Mouse (Mus musculus): ENCODE data around the gene Ankrd9. TPM values are rescaled to one million over a fixed set of nuclear protein-coding genes. Genes with fewer than 3 reads are reported as not detected.

Gene Ankrd9
- polyA plus RNA-seq (2014; fragmentation: Illumina TruSeq; extraction: RNeasy Lipid Tissue Mini Kit (QIAGEN cat#74804); ENCODE audit: low read depth, low replicate concordance) = 0.38 TPM

DNA sequence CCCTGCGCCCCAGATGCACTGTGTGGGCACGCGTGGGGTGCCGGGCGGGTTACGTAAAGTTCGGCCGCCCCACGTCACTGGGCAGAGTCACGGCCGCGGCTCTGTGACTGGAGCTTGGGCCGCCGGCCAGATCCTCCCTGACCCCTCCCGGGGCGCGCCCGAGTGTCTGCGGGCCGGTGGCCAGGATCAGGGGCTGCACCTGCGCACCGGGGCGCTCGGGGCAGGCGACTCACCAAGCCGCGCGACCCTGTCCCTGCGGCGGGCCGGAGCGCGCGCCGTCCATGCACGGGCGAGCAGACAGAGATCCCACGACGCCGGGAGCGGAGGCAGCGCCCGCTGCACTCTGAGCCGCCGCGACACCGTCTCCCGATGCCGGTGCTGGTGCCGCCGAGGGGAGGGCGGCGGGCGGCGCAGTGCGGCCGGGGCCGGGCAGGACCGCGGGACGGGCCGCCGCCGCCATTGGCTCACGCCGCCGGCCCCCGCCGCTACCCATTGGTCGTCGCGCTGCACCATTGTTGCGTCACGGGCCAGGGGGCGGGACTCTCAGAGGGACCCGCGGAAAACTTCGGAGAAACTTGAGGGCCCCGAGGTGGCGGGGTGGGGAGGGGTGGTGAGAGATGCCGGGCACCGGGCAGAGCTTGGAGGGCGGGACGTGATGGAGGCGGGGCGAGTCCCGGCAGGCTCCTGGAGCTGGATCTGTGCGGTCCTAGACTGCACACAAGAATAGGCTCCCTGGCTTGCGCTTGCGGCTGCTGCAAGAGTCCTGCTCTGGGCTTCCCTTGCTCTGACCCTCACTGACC, at the start of gene Ankrd9:
Gene Ankrd9 (minus strand): TSS at position 434 of the 800 bp plus-strand sequence.

Other genes with a start within 250 kb of the Ankrd9 start
- 26.0 TPM for gene Wdr20, start 241.1 kb downstream of the Ankrd9 start, polyA plus RNA-seq (2014; fragmentation: Illumina TruSeq; extraction: RNeasy Lipid Tissue Mini Kit (QIAGEN cat#74804); ENCODE audit: low read depth, low replicate concordance)
- 88.5 TPM for gene Mok, start 138.1 kb downstream of the Ankrd9 start, polyA plus RNA-seq (2014; fragmentation: Illumina TruSeq; extraction: RNeasy Lipid Tissue Mini Kit (QIAGEN cat#74804); ENCODE audit: low read depth, low replicate concordance)
- 4.1 TPM for gene Zfp839, start 128.8 kb downstream of the Ankrd9 start, polyA plus RNA-seq (2014; fragmentation: Illumina TruSeq; extraction: RNeasy Lipid Tissue Mini Kit (QIAGEN cat#74804); ENCODE audit: low read depth, low replicate concordance)
- 18.9 TPM for gene Cinp, start 89.9 kb downstream of the Ankrd9 start, polyA plus RNA-seq (2014; fragmentation: Illumina TruSeq; extraction: RNeasy Lipid Tissue Mini Kit (QIAGEN cat#74804); ENCODE audit: low read depth, low replicate concordance)
- gene Tecpr2, start 89.8 kb downstream of the Ankrd9 start, polyA plus RNA-seq (2014; fragmentation: Illumina TruSeq; extraction: RNeasy Lipid Tissue Mini Kit (QIAGEN cat#74804); ENCODE audit: low read depth, low replicate concordance) = 3.0 TPM
- gene Rcor1, start 60.3 kb upstream of the Ankrd9 start, polyA plus RNA-seq (2014; fragmentation: Illumina TruSeq; extraction: RNeasy Lipid Tissue Mini Kit (QIAGEN cat#74804); ENCODE audit: low read depth, low replicate concordance) = 24.1 TPM
- gene Traf3, start 187.3 kb upstream of the Ankrd9 start, polyA plus RNA-seq (2014; fragmentation: Illumina TruSeq; extraction: RNeasy Lipid Tissue Mini Kit (QIAGEN cat#74804); ENCODE audit: low read depth, low replicate concordance) = 1.2 TPM
- gene 4930595D18Rik, start 205.5 kb upstream of the Ankrd9 start, polyA plus RNA-seq (2014; fragmentation: Illumina TruSeq; extraction: RNeasy Lipid Tissue Mini Kit (QIAGEN cat#74804); ENCODE audit: low read depth, low replicate concordance) = 0.76 TPM

Measured in testis, adult 10 weeks (tissue).